Mouse (Mus musculus) lung, embryonic 14.5 days (tissue): ENCODE measurements around the gene Prkd2. TPM values are rescaled to one million over a fixed set of nuclear protein-coding genes. Genes with fewer than 3 reads are reported as not detected.

ENCODE experiments used
- ATAC-seq: fragments of 200-750 bp; cut with Nextera tagmentation; 2 replicates; pipeline ENCODE4 v1.8.0; 2017; ENCODE audit warnings: mild to moderate bottlenecking, moderate TSS enrichment, moderate library complexity; ENCODE audit not compliant: insufficient read depth
- DNase-seq: peaks from one replicate; pipeline ENCODE4 v3.0.0-alpha.2; 2015
- H3K27ac ChIP-seq: fragments of 300-500 bp; sonication (generic); 2 replicates; pipeline ENCODE4 v1.5.1; 2014; ENCODE audit warnings: low read depth, mild to moderate bottlenecking, moderate library complexity
- H3K27me3 ChIP-seq: fragments of 300-500 bp; sonication (generic); 2 replicates; pipeline ENCODE4 v1.6.1; 2014; ENCODE audit warnings: low read length, control low read depth; ENCODE audit not compliant: insufficient read depth
- H3K36me3 ChIP-seq: fragments of 300-500 bp; sonication (generic); 2 replicates; pipeline ENCODE4 v1.6.1; 2014; ENCODE audit warnings: control low read depth; ENCODE audit not compliant: insufficient read depth
- H3K4me1 ChIP-seq: fragments of 300-500 bp; sonication (generic); 2 replicates; pipeline ENCODE4 v1.6.1; 2014; ENCODE audit warnings: antibody characterized with exemption, control low read depth; ENCODE audit not compliant: insufficient read depth
- H3K4me2 ChIP-seq: fragments of 300-500 bp; sonication (generic); 2 replicates; pipeline ENCODE4 v1.6.1; 2014; ENCODE audit warnings: mild to moderate bottlenecking
- H3K4me3 ChIP-seq: fragments of 300-500 bp; sonication (generic); 2 replicates; pipeline ENCODE4 v1.5.1; 2014; ENCODE audit warnings: low read depth, low read length
- H3K9ac ChIP-seq: fragments of 300-500 bp; sonication (generic); 2 replicates; pipeline ENCODE4 v1.6.1; 2014
- H3K9me3 ChIP-seq: fragments of 300-500 bp; sonication (generic); 2 replicates; pipeline ENCODE4 v1.6.1; 2016; ENCODE audit warnings: low read depth, low read length, control low read depth
- CTCF ChIP-seq: IDR thresholded peaks from 2 replicates; pipeline ENCODE4 v1.5.1; 2016; ENCODE audit warnings: antibody characterized with exemption, low read depth
- WGBS: fragments of 180-500 bp; shearing (Covaris S2); extraction: QIAGEN DNeasy Blood & Tissue Kit; methylation state at CpG from one replicate; pipeline ENCODE4 v1.1.7; 2014; 5-methylcytosine and 5-hydroxymethylcytosine counted together
- polyA plus RNA-seq: library from polyadenylated mRNA; unstranded; fragments of >200 nt; fragmentation: Nextera tagmentation; extraction: Ambion mirVana; gene quantifications from 2 replicates; pipeline ENCODE4 v1.2.1, GENCODE M21; 2014

Gene Prkd2
- polyA plus RNA-seq, result 19.6 and 20.2 TPM in 2 replicates

GRCm38 (mm10) chr7:16842645-16843063 is at the start of gene Prkd2:
Prkd2 (plus strand) TSS chr7:16842902.
- Histone ChIP-seq H3K27ac (peak within 1 kb of the TSS; percentile 86), H3K4me1 (peaks cover 16% of the 10 kb centered on the region), H3K27me3 (no peaks in the 10 kb centered on the region), H3K9ac (peak within 1 kb of the TSS; percentile 75), H3K9me3 (no peaks in the 10 kb centered on the region), H3K36me3 (peaks cover 49% of the 10 kb centered on the region), H3K4me3 (peak within 1 kb of the TSS; percentile 64), H3K4me2 (peak within 1 kb of the TSS; percentile 98)
- DNase-seq, result peak; percentile 96
- no peak for TF ChIP-seq CTCF
- under 1% methylated on average over 32 of the region's 32 CpGs for WGBS
- peak; percentile 86 for ATAC-seq

- WGBS, result 67% methylated on average over 19 of the region's 19 CpGs
- TF ChIP-seq CTCF, result no peak
- no peaks in the 10 kb centered on the region for H3K9me3 ChIP-seq
- no peaks in the 10 kb centered on the region; the same call in 1 of the 2 replicates for H3K4me1 ChIP-seq
- no peak overlapping the region for H3K9ac ChIP-seq
- no peak for ATAC-seq
- peak overlapping the region; percentile 30 for H3K4me2 ChIP-seq
- no peaks in the 10 kb centered on the region for H3K27me3 ChIP-seq
- DNase-seq, result peak; percentile 26
- peaks cover 41% of the 10 kb centered on the region for H3K36me3 ChIP-seq
- no peak overlapping the region for H3K4me3 ChIP-seq
- H3K27ac ChIP-seq, result peak overlapping the region; percentile 72
Observed at GRCm38 (mm10) chr7:16793010-16793725, 49.5 kb upstream of the Prkd2 start.

GRCm38 (mm10) chr7:16794886-16795285 is 47.8 kb upstream of the Prkd2 start:
- 88% methylated on average over 5 of the region's 5 CpGs for WGBS

GRCm38 (mm10) chr7:16804409-16805028 is 38.2 kb upstream of the Prkd2 start:
- Histone ChIP-seq H3K9ac (no peak overlapping the region), H3K27me3 (no peaks in the 10 kb centered on the region), H3K4me1 (no peaks in the 10 kb centered on the region), H3K4me2 (no peak overlapping the region), H3K9me3 (no peaks in the 10 kb centered on the region), H3K36me3 (0 out of 2 replicates have a peak, but pooled peaks cover 14% of the 10 kb centered on the region), H3K27ac (no peak overlapping the region), H3K4me3 (no peak overlapping the region)
- WGBS, result 30% methylated on average over 8 of the region's 8 CpGs
- TF ChIP-seq CTCF, result peak; percentile 78
- DNase-seq, result peak; percentile 69
- peak; percentile 52; the same call in 1 of the 2 replicates for ATAC-seq

More at GRCm38 (mm10) chr7:16794886-16795285, 47.8 kb upstream of the Prkd2 start:
- no peak overlapping the region for H3K27ac ChIP-seq
- ATAC-seq (no peak), DNase-seq (no peak)
- no peak overlapping the region for H3K9ac ChIP-seq
- no peak overlapping the region for H3K4me3 ChIP-seq
- H3K9me3 ChIP-seq, result no peaks in the 10 kb centered on the region
- H3K36me3 ChIP-seq, result peaks cover 40% of the 10 kb centered on the region
- no peak for TF ChIP-seq CTCF
- no peak overlapping the region for H3K4me2 ChIP-seq
- no peaks in the 10 kb centered on the region; the same call in 1 of the 2 replicates for H3K4me1 ChIP-seq
- no peaks in the 10 kb centered on the region for H3K27me3 ChIP-seq

- Histone ChIP-seq H3K27me3 (peaks cover 12% of the 10 kb centered on the region; the same call in 1 of the 2 replicates), H3K36me3 (peaks cover 18% of the 10 kb centered on the region; the same call in 1 of the 2 replicates), H3K9me3 (no peaks in the 10 kb centered on the region), H3K9ac (no peak overlapping the region), H3K4me1 (peaks cover 5% of the 10 kb centered on the region; the same call in 1 of the 2 replicates), H3K4me2 (no peak overlapping the region), H3K4me3 (no peak overlapping the region), H3K27ac (no peak overlapping the region)
- DNase-seq (no peak), ATAC-seq (no peak)
- TF ChIP-seq CTCF, result peak; percentile 15; the same call in 1 of the 2 replicates
- 85% methylated on average over 9 of the region's 9 CpGs for WGBS
Observed at GRCm38 (mm10) chr7:16807936-16808335, 34.8 kb upstream of the Prkd2 start.

- TF ChIP-seq CTCF, result no peak
- DNase-seq (no peak), ATAC-seq (no peak)
- WGBS, result 66% methylated on average over 9 of the region's 9 CpGs
- H3K9me3 ChIP-seq, result no peaks in the 10 kb centered on the region
- H3K4me2 ChIP-seq, result no peak overlapping the region
- H3K9ac ChIP-seq, result no peak overlapping the region
- H3K27ac ChIP-seq, result no peak overlapping the region
- peaks cover 12% of the 10 kb centered on the region; the same call in 1 of the 2 replicates for H3K27me3 ChIP-seq
- peaks cover 22% of the 10 kb centered on the region; the same call in 1 of the 2 replicates for H3K36me3 ChIP-seq
- peaks cover 5% of the 10 kb centered on the region; the same call in 1 of the 2 replicates for H3K4me1 ChIP-seq
- no peak overlapping the region for H3K4me3 ChIP-seq
Observed at GRCm38 (mm10) chr7:16808647-16809046, 34.1 kb upstream of the Prkd2 start.

- Histone ChIP-seq H3K27me3 (peaks cover 12% of the 10 kb centered on the region; the same call in 1 of the 2 replicates), H3K27ac (no peak overlapping the region), H3K9ac (no peak overlapping the region), H3K4me1 (peaks cover 5% of the 10 kb centered on the region; the same call in 1 of the 2 replicates), H3K9me3 (no peaks in the 10 kb centered on the region), H3K4me2 (no peak overlapping the region), H3K36me3 (peaks cover 30% of the 10 kb centered on the region), H3K4me3 (no peak overlapping the region)
- DNase-seq, result peak; percentile 91
- TF ChIP-seq CTCF, result peak; percentile 95
- peak; percentile 17; the same call in 1 of the 2 replicates for ATAC-seq
- 21% methylated on average over 10 of the region's 10 CpGs for WGBS
Observed at GRCm38 (mm10) chr7:16809739-16810138, 33.0 kb upstream of the Prkd2 start.
